Mouse (Mus musculus) small intestine, adult 2 months (tissue): ENCODE results near the gene Lrrk2. TPM values are rescaled to one million over a fixed set of nuclear protein-coding genes. Genes with fewer than 3 reads are reported as not detected.

ENCODE experiments used
- polyA plus RNA-seq: library from polyadenylated mRNA; depleted of rRNA; stranded (reverse); fragments of >200 nt; gene quantifications from 2 replicates; pipeline ENCODE4 v1.2.3, GENCODE M21; 2012; rRNA removed

Gene Lrrk2
- polyA plus RNA-seq, 1 experiment: 0.48 TPM

Other genes with a start within 250 kb of the Lrrk2 start
- 0.20 and 0.71 TPM in 2 replicates for gene Slc2a13, start 99.9 kb upstream of the Lrrk2 start, polyA plus RNA-seq
- gene Smgc, start 165.1 kb downstream of the Lrrk2 start, polyA plus RNA-seq: not detected in 2 replicates